Mouse (Mus musculus): ENCODE data around the gene Gm4881.
"Not testable (repeated sequence)": the region's sequence is repeated elsewhere in the genome, so short reads cannot be mapped to it uniquely, and the experiment has no call there.

The Gm4881 gene

GRCm38 (mm10) chr7:24897959-24898358, 46.3 kb downstream of the Gm4881 start:
- no peak for DNase-seq (ENCODE audit: extremely low read depth, insufficient read length, low spot score)

GRCm38 (mm10) chr7:24897224-24897623, 47.1 kb downstream of the Gm4881 start, which contains the start of gene Cd79a:
Gene Cd79a, plus strand, starts transcription at chr7:24897381.
- no peak for DNase-seq (ENCODE audit: extremely low read depth, insufficient read length, low spot score)

- no peak for DNase-seq (ENCODE audit: extremely low read depth, insufficient read length, low spot score)
Measured at GRCm38 (mm10) chr7:24896269-24896668, 48.0 kb downstream of the Gm4881 start.

GRCm38 (mm10) chr7:24895749-24896148, 48.5 kb downstream of the Gm4881 start:
- not testable (repeated sequence) for DNase-seq (ENCODE audit: extremely low read depth, insufficient read length, low spot score)

- no peak for DNase-seq (ENCODE audit: extremely low read depth, insufficient read length, low spot score)
Measured at GRCm38 (mm10) chr7:24892125-24892583, 52.1 kb downstream of the Gm4881 start.

GRCm38 (mm10) chr7:24891241-24892124, 52.8 kb downstream of the Gm4881 start:
- DNase-seq (ENCODE audit: extremely low read depth, insufficient read length, low spot score) = no peak

GRCm38 (mm10) chr7:24890281-24891216, 53.7 kb downstream of the Gm4881 start:
- peak; percentile 44 for DNase-seq (ENCODE audit: extremely low read depth, insufficient read length, low spot score)

GRCm38 (mm10) chr7:24889431-24890220, 54.7 kb downstream of the Gm4881 start:
- no peak for DNase-seq (ENCODE audit: extremely low read depth, insufficient read length, low spot score)

- no peak for DNase-seq (ENCODE audit: extremely low read depth, insufficient read length, low spot score)
Measured at GRCm38 (mm10) chr7:24887096-24887495, 57.2 kb downstream of the Gm4881 start.

- no peak for DNase-seq (ENCODE audit: extremely low read depth, insufficient read length, low spot score)
Measured at GRCm38 (mm10) chr7:24886308-24886633, 58.0 kb downstream of the Gm4881 start.

GRCm38 (mm10) chr7:24885468-24886307, 58.6 kb downstream of the Gm4881 start:
- DNase-seq (ENCODE audit: extremely low read depth, insufficient read length, low spot score) = no peak

GRCm38 (mm10) chr7:24884693-24885291, 59.5 kb downstream of the Gm4881 start:
- no peak for DNase-seq (ENCODE audit: extremely low read depth, insufficient read length, low spot score)

- peak; percentile 96 for DNase-seq (ENCODE audit: extremely low read depth, insufficient read length, low spot score)
Measured at GRCm38 (mm10) chr7:24883896-24884692, 60.2 kb downstream of the Gm4881 start, which contains the start of gene Rps19. Gene Rps19, plus strand, starts transcription at chr7:24884371.

- no peak for DNase-seq (ENCODE audit: extremely low read depth, insufficient read length, low spot score)
Measured at GRCm38 (mm10) chr7:24882416-24883199, 61.7 kb downstream of the Gm4881 start.

- no peak for DNase-seq (ENCODE audit: extremely low read depth, insufficient read length, low spot score)
Measured at GRCm38 (mm10) chr7:24879620-24880019, 64.7 kb downstream of the Gm4881 start.

- DNase-seq (ENCODE audit: extremely low read depth, insufficient read length, low spot score) = no peak
Measured at GRCm38 (mm10) chr7:24877588-24877987, 66.7 kb downstream of the Gm4881 start.

Data from 3134 (cell line).